ENCODE assay signal across 24 mouse cellular contexts in genomic region chr19:11954206-11954605, GRCm38 (mm10). TPM values are rescaled to one million over a fixed set of nuclear protein-coding genes. Genes with fewer than 3 reads are reported as not detected.
DNase-seq lines count a peak whose midpoint lies in the region; ATAC-seq and TF ChIP-seq lines count a peak whose summit lies in the region.
"Had no signal": no experiment of that assay in that cellular context is flagged by ENCODE, and none has a peak within 500 bp of the region (broad histone marks: within the 10 kb centered on the region; RNA-seq: fewer than 3 reads in every experiment).

No protein-coding gene starts in this region.

- WGBS in intestine, postnatal 0 days, result 47% methylated on average over 6 of the region's 6 CpGs
- 55% methylated on average over 6 of the region's 6 CpGs for WGBS in intestine, embryonic 16.5 days

- H3K4me1 ChIP-seq in intestine, postnatal 0 days (replicated peaks; ENCODE audit: control insufficient read depth, insufficient read depth, low read length), result no peaks in the 10 kb centered on the region
- H3K4me1 ChIP-seq in intestine, embryonic 16.5 days (ENCODE audit: control insufficient read depth, insufficient read depth, low read length), result no peaks in the 10 kb centered on the region
- peaks cover 8% of the 10 kb centered on the region for H3K4me1 ChIP-seq in megakaryocyte, embryonic 14.5 days
- H3K4me1 ChIP-seq: embryonic facial prominence, embryonic 10.5 days; midbrain, embryonic 10.5 days; neural tube, embryonic 12.5 days had no signal

- H3K4me2 ChIP-seq in intestine, postnatal 0 days (replicated peaks; ENCODE audit: low read depth), result no peak overlapping the region
- H3K4me2 ChIP-seq in intestine, embryonic 16.5 days (ENCODE audit: low read depth, low read length), result no peak overlapping the region
- H3K4me2 ChIP-seq: heart, embryonic 13.5 days; hindbrain, embryonic 14.5 days; neural tube, embryonic 12.5 days had no signal

- no peak overlapping the region for H3K4me3 ChIP-seq in intestine, postnatal 0 days (ENCODE audit: low read depth, low read length)
- H3K4me3 ChIP-seq in intestine, embryonic 16.5 days (ENCODE audit: low read length), result no peak overlapping the region
- peak overlapping the region; percentile 3 for H3K4me3 ChIP-seq in megakaryocyte, embryonic 14.5 days (replicated peaks)
- H3K4me3 ChIP-seq: embryonic facial prominence, embryonic 10.5 days; heart, embryonic 13.5 days; layer of hippocampus, adult 2 months; midbrain, embryonic 10.5 days; neural tube, embryonic 12.5 days had no signal

- no peak overlapping the region for H3K9ac ChIP-seq in intestine, postnatal 0 days (ENCODE audit: low read depth, low read length)
- H3K9ac ChIP-seq in intestine, embryonic 16.5 days (ENCODE audit: low read depth, low read length), result no peak overlapping the region
- H3K9ac ChIP-seq: heart, embryonic 13.5 days; hindbrain, embryonic 14.5 days; neural tube, embryonic 12.5 days had no signal

- H3K9me3 ChIP-seq in intestine, postnatal 0 days (ENCODE audit: control insufficient read depth), result no peaks in the 10 kb centered on the region
- H3K9me3 ChIP-seq in intestine, embryonic 16.5 days (ENCODE audit: control insufficient read depth, low read length), result no peaks in the 10 kb centered on the region
- no peaks in the 10 kb centered on the region for H3K9me3 ChIP-seq in megakaryocyte, embryonic 14.5 days
- H3K9me3 ChIP-seq: embryonic facial prominence, embryonic 10.5 days; heart, embryonic 13.5 days; midbrain, embryonic 10.5 days; neural tube, embryonic 12.5 days had no signal

- peak; percentile 25; the same call in 1 of the 2 replicates for TF ChIP-seq CTCF in intestine, postnatal 0 days (IDR thresholded peaks at IDR 0.05; ENCODE audit: low read depth)

- H3K27ac ChIP-seq in intestine, postnatal 0 days (ENCODE audit: low read depth, low read length), result no peak overlapping the region
- H3K27ac ChIP-seq in intestine, embryonic 16.5 days (ENCODE audit: low read length), result no peak overlapping the region
- H3K27ac ChIP-seq: embryonic facial prominence, embryonic 10.5 days; heart, embryonic 13.5 days; hindbrain, embryonic 14.5 days; layer of hippocampus, adult 2 months; midbrain, embryonic 10.5 days; neural tube, embryonic 12.5 days had no signal

- peak; percentile 29 for DNase-seq in WW6 (ENCODE audit: low read depth, low spot score)
- no peak for DNase-seq in spleen, postnatal 4 days (ENCODE audit: low spot score in 2 of 2)
- DNase-seq in layer of hippocampus, postnatal 14 days (ENCODE audit: low spot score in 2 of 2), result no peak
- DNase-seq: cerebellum, adult 8-10 months; gastrocnemius, postnatal 36 days; heart, postnatal 36 days; kidney, adult 18-20 months; kidney, postnatal 14 days; left cerebral cortex, postnatal 4 days; lung, adult 18-20 months; lung, postnatal 14 days; spleen, adult 18-20 months; thymus, adult 18-20 months had no signal

- ATAC-seq in intestine, postnatal 0 days, result no peak
- ATAC-seq in intestine, embryonic 16.5 days, result no peak
- no peak for ATAC-seq in cerebellum, adult (ENCODE audit: insufficient number of reproducible peaks, low FRiP score, low TSS enrichment)
- ATAC-seq: forebrain, embryonic 14.5 days had no signal

- no peaks in the 10 kb centered on the region for H3K36me3 ChIP-seq in intestine, postnatal 0 days (ENCODE audit: control insufficient read depth, insufficient read depth)
- no peaks in the 10 kb centered on the region for H3K36me3 ChIP-seq in intestine, embryonic 16.5 days (ENCODE audit: control insufficient read depth, insufficient read depth, low read length)
- no peaks in the 10 kb centered on the region for H3K36me3 ChIP-seq in megakaryocyte, embryonic 14.5 days (replicated peaks; ENCODE audit: low read length)
- H3K36me3 ChIP-seq: embryonic facial prominence, embryonic 10.5 days; heart, embryonic 13.5 days; midbrain, embryonic 10.5 days; neural tube, embryonic 12.5 days had no signal

- no peaks in the 10 kb centered on the region for H3K27me3 ChIP-seq in intestine, postnatal 0 days (replicated peaks; ENCODE audit: control insufficient read depth, insufficient read depth, low read length)
- no peaks in the 10 kb centered on the region for H3K27me3 ChIP-seq in intestine, embryonic 16.5 days (replicated peaks; ENCODE audit: control insufficient read depth, insufficient read depth, low read length)
- H3K27me3 ChIP-seq in megakaryocyte, embryonic 14.5 days (replicated peaks), result no peaks in the 10 kb centered on the region
- H3K27me3 ChIP-seq: heart, embryonic 13.5 days; neural tube, embryonic 12.5 days had no signal

RNA-seq across cellular contexts. Expression of gene Osbp, which starts 11.5 kb away (rescaled TPM):
- polyA plus RNA-seq in intestine, postnatal 0 days (2015; fragmentation: Nextera tagmentation; extraction: Ambion mirVana), result 6.2 and 6.9 TPM in 2 replicates
- polyA plus RNA-seq in intestine, embryonic 16.5 days (2015; fragmentation: Nextera tagmentation; extraction: Ambion mirVana), result 3.3 and 3.8 TPM in 2 replicates
- 0.73 and 3.0 TPM in 2 replicates for polyA plus RNA-seq in megakaryocyte, embryonic 14.5 days (2012; ENCODE audit: insufficient read depth, low replicate concordance)
- total RNA-seq in layer of hippocampus, postnatal 14 days (2021), result 10 to 100 TPM; 54.8 to 56.2 TPM

RNA-seq across cellular contexts. Expression of gene Patl1, which starts 42.0 kb away (rescaled TPM):
- 8.4 and 9.3 TPM in 2 replicates for polyA plus RNA-seq in intestine, postnatal 0 days (2015; fragmentation: Nextera tagmentation; extraction: Ambion mirVana)
- 17.3 and 18.8 TPM in 2 replicates for polyA plus RNA-seq in intestine, embryonic 16.5 days (2015; fragmentation: Nextera tagmentation; extraction: Ambion mirVana)
- 2.4 and 5.5 TPM in 2 replicates for polyA plus RNA-seq in megakaryocyte, embryonic 14.5 days (2012; ENCODE audit: insufficient read depth, low replicate concordance)
- 10 to 100 TPM; 19.1 to 20.2 TPM for total RNA-seq in layer of hippocampus, postnatal 14 days (2021)
